Mouse (Mus musculus) spleen, postnatal 14 days (tissue): ENCODE results near the gene Ripk1.
A peak's percentile ranks its signal among the peaks of the same experiment; 100 is the strongest.
"Not testable (repeated sequence)": the region's sequence is repeated elsewhere in the genome, so short reads cannot be mapped to it uniquely, and the experiment has no call there.

Source experiments
- DNase-seq, 2 experiments: peaks; one replicate each; pipeline ENCODE4 v3.0.0; 2021 to 2022; ENCODE audit warnings: low spot score in 2 of 2

Gene Ripk1

GRCm38 (mm10) chr13:34075893-34076292 lies 73.7 kb downstream of the Ripk1 start:
- DNase-seq = not testable (repeated sequence)

- no peak for DNase-seq
Measured at GRCm38 (mm10) chr13:34076561-34077491, 74.7 kb downstream of the Ripk1 start.

DNA sequence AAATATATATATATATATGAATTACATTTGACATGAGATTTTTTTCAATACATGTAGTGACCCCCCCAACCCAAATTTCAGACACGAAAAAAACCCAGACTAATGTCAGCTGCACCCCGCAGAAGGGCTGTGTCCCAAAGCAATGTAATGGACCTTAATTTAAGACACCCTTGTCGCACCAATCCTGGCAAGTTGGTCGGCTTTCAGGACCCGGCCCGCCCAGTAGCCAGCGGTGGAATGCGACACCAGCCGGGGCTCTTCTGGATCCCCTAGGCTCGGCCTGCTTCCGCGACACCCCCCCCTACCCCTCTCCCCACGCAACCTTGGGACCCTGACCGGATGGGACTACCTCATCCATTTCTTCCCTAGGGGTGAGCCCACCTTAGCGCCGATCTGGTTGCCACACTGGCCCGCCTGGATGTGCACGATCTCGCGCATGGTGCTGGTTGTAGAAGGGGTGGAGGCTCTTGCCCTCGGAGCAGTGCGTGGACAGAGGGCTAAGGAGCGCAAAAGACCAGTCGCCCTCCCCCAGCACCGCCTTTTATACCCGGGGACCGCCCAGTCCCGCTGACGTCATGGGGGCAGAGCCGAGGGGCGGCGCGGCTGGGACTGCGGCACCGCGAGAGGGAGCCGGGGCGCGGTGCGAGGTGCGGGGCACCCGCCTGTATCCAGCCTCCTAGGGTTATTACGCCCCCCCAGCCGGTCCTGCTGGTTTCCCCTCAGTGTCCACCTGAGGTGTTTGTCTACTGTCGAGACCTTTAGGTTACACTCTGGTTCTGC lies 75.5 kb downstream of the Ripk1 start, which contains the start of gene Tubb2a:
TSS of gene Tubb2a (minus strand) at position 516 of the 780 bp plus-strand sequence.
- peak; percentile 84 to 91 for DNase-seq

DNA sequence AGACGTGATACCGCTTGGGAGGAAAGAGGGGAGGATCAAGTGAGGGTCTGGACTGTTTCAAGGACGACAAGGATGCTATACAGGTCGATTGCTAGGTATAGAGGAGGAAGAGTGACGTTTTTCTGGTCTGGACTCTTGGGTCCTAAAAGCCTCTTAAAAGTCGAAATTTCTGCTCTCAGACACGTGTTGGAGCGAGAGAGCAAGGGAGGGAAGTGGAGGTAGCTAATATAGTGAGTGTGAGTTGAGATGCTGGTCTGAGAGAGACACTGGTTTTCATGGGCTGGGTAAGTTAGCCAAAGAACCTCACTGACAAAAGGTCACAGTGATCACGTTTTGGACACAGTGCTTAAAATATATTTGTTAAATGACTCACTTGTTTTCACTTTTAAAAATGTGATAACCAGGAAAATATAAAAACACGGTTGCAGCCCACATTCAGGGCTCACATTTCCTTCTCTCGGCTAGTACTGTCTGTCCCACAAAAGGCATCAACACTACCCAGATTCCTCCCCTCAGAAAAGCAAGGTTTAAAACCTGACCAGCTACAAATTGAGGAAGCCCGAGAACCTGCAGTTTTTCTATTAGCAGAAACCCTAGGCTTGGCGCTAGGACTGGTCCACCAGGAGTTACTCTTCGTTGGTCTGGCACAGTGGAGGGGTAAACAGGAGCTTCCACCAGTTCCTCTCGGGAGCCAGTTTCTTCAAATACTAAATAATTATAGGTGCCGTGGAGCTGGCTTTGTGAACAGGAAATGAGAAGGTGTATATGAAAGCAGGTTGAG lies 76.5 kb downstream of the Ripk1 start:
- no peak for DNase-seq

GRCm38 (mm10) chr13:34079801-34080200 lies 77.6 kb downstream of the Ripk1 start:
- DNase-seq = no peak

- DNase-seq = no peak
Measured at GRCm38 (mm10) chr13:34081926-34082325, 79.8 kb downstream of the Ripk1 start.

GRCm38 (mm10) chr13:34084026-34084750 lies 82.0 kb downstream of the Ripk1 start:
- DNase-seq = no peak
